ENCODE assay signal across 8 mouse cellular contexts in the genomic region with DNA sequence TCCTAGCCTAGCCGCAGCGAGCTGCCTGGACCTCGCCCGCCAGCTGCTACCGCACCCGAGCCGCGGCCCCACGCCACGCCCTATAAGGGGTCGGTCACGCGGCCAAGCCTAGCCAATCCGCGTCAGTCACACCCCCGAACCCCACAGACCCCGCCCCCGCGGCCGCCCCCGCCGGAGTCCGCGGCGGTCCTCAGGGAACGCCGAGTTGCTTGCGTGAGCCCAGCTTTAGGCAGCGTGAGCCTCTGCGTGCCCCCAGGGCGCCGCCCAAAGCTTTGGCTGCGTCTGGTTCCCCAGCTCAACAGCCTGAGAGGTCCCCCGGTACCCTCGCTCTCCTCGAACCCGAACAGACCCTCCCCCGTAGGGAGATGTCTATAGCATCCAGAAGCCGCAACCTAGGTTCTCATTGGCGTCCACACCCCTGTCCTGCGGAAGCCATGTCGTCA. TPM values are rescaled to one million over a fixed set of nuclear protein-coding genes. Genes with fewer than 3 reads are reported as not detected.
A peak's percentile ranks its signal among the peaks of the same experiment; 100 is the strongest.
DNase-seq lines count a peak whose midpoint lies in the region; ATAC-seq and TF ChIP-seq lines count a peak whose summit lies in the region.

TSS of gene Cacna1b (minus strand) at position 38 of the 443 bp plus-strand sequence.

- no peak for TF ChIP-seq EP300 in liver, postnatal 0 days (IDR thresholded peaks at IDR 0.05; ENCODE audit: low read depth)

- H3K9ac ChIP-seq in liver, postnatal 0 days (replicated peaks): no peak within 1 kb of the TSS

- H3K9me3 ChIP-seq in heart, embryonic 10.5 days: no peaks in the 10 kb centered on the region
- no peaks in the 10 kb centered on the region for H3K9me3 ChIP-seq in liver, postnatal 0 days (ENCODE audit: low read length)

- no peaks in the 10 kb centered on the region for H3K36me3 ChIP-seq in heart, embryonic 10.5 days
- no peaks in the 10 kb centered on the region for H3K36me3 ChIP-seq in liver, postnatal 0 days (replicated peaks; ENCODE audit: insufficient read depth, low read length)

- peaks cover 47% of the 10 kb centered on the region for H3K27me3 ChIP-seq in heart, embryonic 10.5 days (ENCODE audit: insufficient read depth, poor library complexity, severe bottlenecking)
- H3K27me3 ChIP-seq in liver, postnatal 0 days (ENCODE audit: insufficient read depth, low read length): peaks cover 41% of the 10 kb centered on the region

- H3K4me2 ChIP-seq in liver, postnatal 0 days (ENCODE audit: low read depth, low read length): peak within 1 kb of the TSS; percentile 74

- ATAC-seq in liver, postnatal 0 days: peak; percentile 69

- peak; percentile 46 for DNase-seq in CD4-positive helper T cell, adult 2 months (ENCODE audit: low read depth, low spot score)
- DNase-seq in adrenal gland, postnatal 14 days: peak; percentile 82
- DNase-seq in embryo, embryonic 9.5 days (ENCODE audit: extremely low spot score): peak; percentile 85
- DNase-seq in heart, embryonic 10.5 days (ENCODE audit: low spot score): no peak
- peak; percentile 92 to 94 for DNase-seq in layer of hippocampus, adult 2 months (ENCODE audit: low spot score in 2 of 2)
- DNase-seq in liver, postnatal 0 days: peak; percentile 70
- DNase-seq in retina, embryonic 14.5 days (ENCODE audit: low spot score): peak; percentile 84
- DNase-seq in thymus, postnatal 36 days: peak; percentile 56 to 71

- no peak for TF ChIP-seq CTCF in layer of hippocampus, adult 2 months (conservative IDR thresholded peaks at IDR 0.05)
- no peak for TF ChIP-seq CTCF in liver, postnatal 0 days (IDR thresholded peaks at IDR 0.05; ENCODE audit: low read depth)

- no peak within 1 kb of the TSS; the same call in 1 of the 2 replicates for H3K27ac ChIP-seq in heart, embryonic 10.5 days
- peak within 1 kb of the TSS; percentile 91 for H3K27ac ChIP-seq in layer of hippocampus, adult 2 months
- H3K27ac ChIP-seq in liver, postnatal 0 days (ENCODE audit: low read depth): no peak within 1 kb of the TSS

- WGBS in heart, embryonic 10.5 days: under 1% methylated on average over 42 of the region's 42 CpGs
- WGBS in liver, postnatal 0 days (ENCODE audit: insufficient replicate concordance): under 1% methylated on average over 40 of the region's 42 CpGs

- H3K4me1 ChIP-seq in heart, embryonic 10.5 days: peaks cover 18% of the 10 kb centered on the region
- H3K4me1 ChIP-seq in liver, postnatal 0 days (ENCODE audit: insufficient read depth): peaks cover 14% of the 10 kb centered on the region

- H3K4me3 ChIP-seq in heart, embryonic 10.5 days: peak within 1 kb of the TSS; percentile 74
- peak within 1 kb of the TSS; percentile 80 for H3K4me3 ChIP-seq in layer of hippocampus, adult 2 months
- peak within 1 kb of the TSS; percentile 46 for H3K4me3 ChIP-seq in liver, postnatal 0 days (ENCODE audit: low read depth, low read length)

RNA-seq across cellular contexts. Expression of gene Cacna1b, which starts in this region (rescaled TPM):
- 2.9 and 3.0 TPM in 2 replicates for total RNA-seq in adrenal gland, postnatal 14 days (2021)
- 0.21 and 0.57 TPM in 2 replicates for polyA plus RNA-seq in heart, embryonic 10.5 days (2016; fragmentation: Nextera tagmentation; extraction: Ambion mirVana)
- 10 to 100 TPM; 77.2 to 79.7 TPM for total RNA-seq in layer of hippocampus, adult 2 months (2021)
- polyA plus RNA-seq in liver, postnatal 0 days (2015; fragmentation: Nextera tagmentation; extraction: Ambion mirVana): 0.25 and 0.34 TPM in 2 replicates

Comparison
In these comparisons a context has a peak if more than half of its experiments do, and no peak if none do; other contexts are left out.
1. RNA of gene Cacna1b (total RNA-seq): 77.2 to 79.7 TPM in layer of hippocampus, adult 2 months; 2.9 to 3.0 TPM in adrenal gland, postnatal 14 days; every median in the first group is over 10 times any median in the second.
2. Peak in DNase-seq, ATAC-seq, H3K4me3 ChIP-seq and H3K4me2 ChIP-seq in liver, postnatal 0 days; RNA of the gene not detected or under 1 TPM.
3. Peak in every context shown above with its lines, with median percentiles within 50 percentile points of each other: H3K4me3 ChIP-seq.